Mouse (Mus musculus) heart, postnatal 0 days (tissue): ENCODE measurements around the gene S100pbp. TPM values are rescaled to one million over a fixed set of nuclear protein-coding genes. Genes with fewer than 3 reads are reported as not detected.

Experiments used
- ATAC-seq: fragments of 200-750 bp; cut with Nextera tagmentation; 2 replicates; pipeline ENCODE4 v1.8.0; 2017; ENCODE audit warnings: low read depth, moderate number of reproducible peaks, moderate library complexity; ENCODE audit not compliant: insufficient read depth
- DNase-seq: peaks from one replicate; pipeline ENCODE4 v3.0.0-alpha.2; 2016; ENCODE audit warnings: low spot score
- H3K27ac ChIP-seq: fragments of 300-500 bp; sonication (generic); 2 replicates; pipeline ENCODE4 v1.5.1; 2014; ENCODE audit warnings: low read depth, mild to moderate bottlenecking
- H3K27me3 ChIP-seq: fragments of 300-500 bp; sonication (generic); 2 replicates; pipeline ENCODE4 v1.6.1; 2014; ENCODE audit warnings: low read length, mixed read lengths; ENCODE audit not compliant: control insufficient read depth, insufficient read depth
- H3K36me3 ChIP-seq: fragments of 300-500 bp; sonication (generic); replicated peaks from 2 replicates; pipeline ENCODE4 v1.6.1; 2014; ENCODE audit warnings: low read length, mixed read lengths; ENCODE audit not compliant: control insufficient read depth, insufficient read depth
- H3K4me1 ChIP-seq: fragments of 300-500 bp; sonication (generic); 2 replicates; pipeline ENCODE4 v1.6.1; 2014; ENCODE audit warnings: antibody characterized with exemption; ENCODE audit not compliant: control insufficient read depth, insufficient read depth
- H3K4me2 ChIP-seq: fragments of 300-500 bp; sonication (generic); 2 replicates; pipeline ENCODE4 v1.6.1; 2014; ENCODE audit warnings: low read depth, mild to moderate bottlenecking, low read length, moderate library complexity
- H3K4me3 ChIP-seq: fragments of 300-500 bp; sonication (generic); 2 replicates; pipeline ENCODE4 v1.5.1; 2014; ENCODE audit warnings: low read depth, low read length
- H3K9ac ChIP-seq: fragments of 300-500 bp; sonication (generic); replicated peaks from 2 replicates; pipeline ENCODE4 v1.6.1; 2014; ENCODE audit warnings: low read depth, low read length, mixed read lengths
- H3K9me3 ChIP-seq: fragments of 300-500 bp; sonication (generic); replicated peaks from 2 replicates; pipeline ENCODE4 v1.6.1; 2016; ENCODE audit warnings: low read length; ENCODE audit not compliant: control insufficient read depth
- CTCF ChIP-seq: IDR thresholded peaks from 2 replicates; pipeline ENCODE4 v1.5.1; 2016; ENCODE audit warnings: antibody characterized with exemption, control low read depth, low read depth
- EP300 ChIP-seq: IDR thresholded peaks from 2 replicates; pipeline ENCODE4 v1.6.1; 2016; ENCODE audit warnings: antibody characterized with exemption, low read depth
- WGBS: fragments of 180-500 bp; shearing (Covaris S2); extraction: QIAGEN DNeasy Blood & Tissue Kit; methylation state at CpG from one replicate; pipeline ENCODE4 v1.1.7; 2014; 5-methylcytosine and 5-hydroxymethylcytosine counted together
- polyA plus RNA-seq: library from polyadenylated mRNA; unstranded; fragments of >200 nt; fragmentation: Nextera tagmentation; extraction: Ambion mirVana; gene quantifications from 2 replicates; pipeline ENCODE4 v1.2.1, GENCODE M21; 2015
- total RNA-seq: library from RNA; depleted of rRNA; stranded (reverse); fragments of >200 nt; gene quantifications from 2 replicates; pipeline ENCODE4 v1.2.3, GENCODE M21; 2014; ENCODE audit warnings: low replicate concordance

S100pbp gene
- total and polyA plus RNA-seq, 2 experiments from 2014 or later = 6.9 to 24.5 TPM

DNA sequence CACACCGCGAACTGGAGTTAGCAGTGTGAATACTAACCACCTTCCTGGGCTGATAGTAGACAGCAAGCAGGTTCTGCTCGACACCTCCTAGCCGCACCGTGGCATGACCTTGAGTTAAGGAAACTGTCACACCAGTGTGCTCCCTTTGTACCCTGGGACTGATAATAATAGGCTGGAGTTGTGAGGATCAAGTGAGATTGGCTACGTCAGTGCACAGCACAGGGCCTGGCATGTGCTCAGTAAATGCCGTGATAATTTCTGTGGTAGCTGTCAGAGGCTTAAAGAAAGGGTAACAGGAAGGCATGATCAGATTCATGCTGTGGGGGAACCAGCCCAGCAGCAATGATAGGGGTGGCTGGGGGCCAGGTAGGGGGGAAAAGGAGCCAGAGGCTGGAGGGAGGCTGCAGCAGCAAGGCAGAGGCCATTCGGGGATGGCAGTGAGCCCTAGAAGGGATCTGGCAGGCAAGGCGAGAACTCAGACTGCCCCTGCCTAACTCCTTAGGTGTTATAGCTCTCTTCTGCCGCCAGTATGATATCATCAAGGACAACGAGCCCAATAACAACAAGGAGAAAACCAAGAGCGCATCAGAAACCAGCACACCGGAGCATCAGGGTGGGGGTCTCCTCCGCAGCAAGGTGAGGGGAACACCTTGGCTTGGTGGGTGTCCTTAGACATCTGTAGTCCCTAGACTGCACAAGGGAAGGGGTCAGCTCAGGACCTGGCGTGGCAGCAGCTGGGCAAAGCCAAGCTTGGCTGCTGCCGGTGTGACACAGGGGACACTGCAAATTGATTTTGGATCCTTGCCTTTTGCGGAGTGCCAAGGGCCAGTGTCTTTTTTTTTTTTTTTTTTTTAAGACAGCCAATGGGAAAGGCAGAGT lies 47.7 kb downstream of the S100pbp start:
- Histone ChIP-seq H3K27ac (peak overlapping the region; percentile 86), H3K4me2 (peak overlapping the region; percentile 1; the same call in 1 of the 2 replicates), H3K36me3 (no peaks in the 10 kb centered on the region; the same call in none of the 2 replicates), H3K9me3 (no peaks in the 10 kb centered on the region), H3K4me1 (peaks cover 34% of the 10 kb centered on the region), H3K27me3 (peaks cover 4% of the 10 kb centered on the region; the same call in 1 of the 2 replicates), H3K9ac (0 out of 2 replicates have a peak overlapping the region, but pooled peaks have one; percentile 18), H3K4me3 (no peak overlapping the region)
- TF ChIP-seq CTCF (no peak), EP300 (peak; percentile 81; the same call in 1 of the 2 replicates)
- ATAC-seq (peak; percentile 87), DNase-seq (peak; percentile 79)
- WGBS = 38% methylated on average over 17 of the region's 17 CpGs

DNA sequence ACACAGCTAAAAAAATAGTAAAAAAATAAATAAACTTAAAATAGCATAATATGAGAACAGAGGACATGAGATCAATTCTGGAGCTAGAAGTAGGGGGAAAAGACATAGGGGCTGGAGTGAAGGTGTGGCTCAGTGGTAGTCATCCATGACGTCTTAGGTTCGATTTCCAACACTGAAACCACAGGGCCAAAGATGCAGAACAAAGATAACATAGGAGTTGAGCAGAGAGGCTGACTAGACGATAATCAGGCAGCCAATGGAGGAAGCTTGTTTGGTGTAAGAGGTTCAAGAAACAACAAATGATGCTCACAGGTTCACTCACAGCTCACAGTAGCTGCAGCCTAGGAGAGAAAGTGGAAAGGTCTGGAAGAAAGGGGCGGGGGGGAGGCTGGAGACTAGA lies 48.7 kb downstream of the S100pbp start:
- Histone ChIP-seq H3K27ac (peak overlapping the region; percentile 86), H3K4me3 (no peak overlapping the region), H3K36me3 (no peaks in the 10 kb centered on the region; the same call in none of the 2 replicates), H3K4me2 (no peak overlapping the region), H3K4me1 (peaks cover 36% of the 10 kb centered on the region), H3K9me3 (no peaks in the 10 kb centered on the region), H3K27me3 (peaks cover 8% of the 10 kb centered on the region), H3K9ac (no peak overlapping the region)
- 85% methylated on average over 4 of the region's 4 CpGs for WGBS
- TF ChIP-seq EP300 (no peak), CTCF (no peak)
- ATAC-seq (no peak), DNase-seq (no peak)

DNA sequence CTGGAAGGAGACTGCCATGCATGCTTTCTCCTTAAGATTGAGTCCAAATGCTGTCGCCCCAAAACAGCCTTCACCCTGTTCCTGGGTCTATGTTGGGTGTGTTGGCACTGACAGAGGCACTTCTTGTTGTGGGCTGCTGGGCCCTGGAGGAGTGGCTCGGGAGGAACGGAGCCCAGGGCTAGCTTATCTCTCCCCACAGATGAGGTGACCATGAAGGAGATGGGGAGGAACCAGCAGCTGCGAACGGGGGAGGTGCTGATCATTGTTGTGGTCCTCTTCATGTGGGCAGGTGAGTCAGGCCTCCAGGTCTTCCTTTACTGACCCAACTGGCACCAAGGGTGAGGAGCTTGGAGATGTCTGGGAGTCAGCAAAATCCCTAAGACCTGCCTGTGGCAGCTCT lies 49.9 kb downstream of the S100pbp start:
- ATAC-seq (no peak), DNase-seq (no peak)
- no peak for TF ChIP-seq EP300
- no peak overlapping the region for H3K9ac ChIP-seq
- no peaks in the 10 kb centered on the region; the same call in none of the 2 replicates for H3K36me3 ChIP-seq
- no peak overlapping the region for H3K4me2 ChIP-seq
- 65% methylated on average over 5 of the region's 5 CpGs for WGBS
- H3K27ac ChIP-seq = no peak overlapping the region
- peaks cover 31% of the 10 kb centered on the region for H3K4me1 ChIP-seq
- no peak overlapping the region for H3K4me3 ChIP-seq
- no peaks in the 10 kb centered on the region for H3K9me3 ChIP-seq
- peaks cover 8% of the 10 kb centered on the region for H3K27me3 ChIP-seq

DNA sequence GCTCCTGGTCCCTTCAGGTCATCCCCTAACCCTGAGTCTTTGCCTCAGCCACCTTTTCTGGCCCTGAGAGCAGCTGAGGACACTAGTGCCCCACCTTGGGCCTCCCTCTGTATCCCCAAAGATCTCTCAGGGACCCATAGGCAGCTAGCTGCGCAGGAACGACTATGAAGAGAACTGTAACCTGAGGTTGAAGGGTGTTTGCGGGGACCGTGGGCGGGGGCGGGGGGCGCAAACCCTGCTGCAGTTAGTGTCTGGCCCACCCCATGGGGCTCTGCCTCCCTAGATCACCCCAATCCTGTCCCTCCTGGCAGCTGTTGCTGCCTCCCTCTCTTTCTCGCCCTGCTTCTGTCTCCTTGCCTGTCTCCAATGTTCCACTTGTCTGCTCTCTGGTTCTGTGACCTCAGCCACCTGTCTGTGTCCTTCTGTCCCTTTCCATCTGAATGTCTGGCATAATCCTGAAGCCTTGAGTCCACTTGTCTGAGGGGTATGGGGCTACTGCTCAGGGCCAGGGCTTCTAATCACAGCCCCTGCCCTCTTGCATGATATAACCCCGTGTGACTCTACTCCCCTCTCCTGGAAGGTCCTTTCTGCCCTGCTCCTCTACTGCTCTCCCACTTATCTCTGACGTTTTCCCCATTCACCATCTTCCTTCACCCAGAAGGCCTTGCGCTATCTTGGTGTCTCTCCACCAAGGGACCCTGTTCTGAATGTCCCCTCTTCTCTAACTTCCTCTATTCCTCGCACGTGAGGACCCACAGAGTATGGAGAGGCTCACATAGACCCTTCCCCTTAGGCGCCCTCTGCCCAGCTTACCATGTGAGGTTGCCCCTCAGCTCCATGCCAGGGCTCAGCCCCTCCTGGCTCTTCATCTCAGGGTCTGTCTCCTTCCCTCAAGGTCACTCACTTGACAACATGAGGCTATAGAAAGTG lies 51.9 kb downstream of the S100pbp start:
- Histone ChIP-seq H3K9me3 (no peaks in the 10 kb centered on the region), H3K4me1 (peaks cover 23% of the 10 kb centered on the region), H3K27me3 (peaks cover 8% of the 10 kb centered on the region), H3K4me3 (peak overlapping the region; percentile 63), H3K9ac (peak overlapping the region; percentile 88), H3K36me3 (no peaks in the 10 kb centered on the region; the same call in 1 of the 2 replicates), H3K27ac (peak overlapping the region; percentile 72), H3K4me2 (peak overlapping the region; percentile 92)
- no peak for ATAC-seq
- WGBS = 57% methylated on average over 14 of the region's 14 CpGs
- no peak for DNase-seq
- no peak for TF ChIP-seq EP300
- no peak for TF ChIP-seq CTCF

DNA sequence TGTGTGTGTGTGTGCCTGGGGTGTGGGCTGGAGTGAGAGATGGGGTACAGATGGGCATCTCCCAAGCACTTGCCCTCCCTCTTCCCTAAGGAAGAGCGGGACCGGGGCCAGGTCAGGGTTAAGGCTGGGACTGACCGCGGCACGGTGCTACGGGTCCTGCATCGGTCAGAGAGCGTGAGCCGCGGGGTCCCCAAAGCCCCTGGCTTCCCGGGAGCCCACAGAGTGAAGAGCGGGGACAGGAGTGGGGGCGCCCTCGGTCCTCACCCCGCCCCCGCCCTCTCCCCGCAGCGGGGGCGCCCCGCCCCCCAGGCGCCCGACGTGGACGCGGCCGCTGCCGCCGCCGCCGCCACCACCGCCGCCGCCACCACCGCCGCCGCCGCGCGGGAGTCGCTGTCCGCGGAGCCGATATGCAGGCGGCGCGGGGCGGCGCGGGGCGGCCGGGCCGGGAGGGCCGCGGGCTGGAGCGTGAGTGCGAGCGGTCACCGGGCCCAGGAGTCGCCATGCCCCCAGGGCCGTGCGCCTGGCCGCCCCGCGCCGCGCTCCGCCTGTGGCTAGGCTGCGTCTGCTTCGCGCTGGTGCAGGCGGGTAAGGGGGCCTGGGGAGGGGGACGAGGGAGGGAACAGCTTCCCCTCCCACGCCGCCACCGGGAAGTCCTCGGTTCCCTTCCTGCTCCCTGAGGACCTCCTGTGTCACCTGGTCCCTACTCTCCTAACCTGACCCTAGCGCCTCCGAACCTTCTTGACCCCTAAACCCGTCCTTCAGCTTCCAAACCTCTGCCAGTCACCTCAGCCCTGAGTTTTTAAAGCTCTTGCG lies 52.7 kb downstream of the S100pbp start, which contains the start of gene Fndc5:
Gene Fndc5 (plus strand): TSS at position 421 of the 813 bp plus-strand sequence.
- H3K4me1 ChIP-seq = peaks cover 15% of the 10 kb centered on the region
- TF ChIP-seq CTCF = no peak
- TF ChIP-seq EP300 = no peak
- DNase-seq (no peak), ATAC-seq (peak; percentile 13; the same call in 1 of the 2 replicates)
- peak within 1 kb of the TSS; percentile 63 for H3K4me3 ChIP-seq
- 3% methylated on average over 35 of the region's 80 CpGs for WGBS
- peaks cover 8% of the 10 kb centered on the region for H3K27me3 ChIP-seq
- no peaks in the 10 kb centered on the region for H3K9me3 ChIP-seq
- H3K9ac ChIP-seq = peak within 1 kb of the TSS; percentile 88
- H3K27ac ChIP-seq = peak within 1 kb of the TSS; percentile 72
- H3K36me3 ChIP-seq = no peaks in the 10 kb centered on the region; the same call in 1 of the 2 replicates
- peak within 1 kb of the TSS; percentile 92 for H3K4me2 ChIP-seq
